Mouse (Mus musculus) bone marrow, adult 2 months (tissue): ENCODE results near the gene Myo16.

Source experiments
- CTCF ChIP-seq: fragments of 200-500 bp; IDR thresholded peaks from 2 replicates; pipeline ENCODE4 v1.5.1; 2011; ENCODE audit warnings: low read length, control low read depth; ENCODE audit not compliant: control insufficient read depth, insufficient read depth
- POLR2A ChIP-seq: fragments of 200-500 bp; IDR thresholded peaks from 2 replicates; pipeline ENCODE4 v1.6.1; 2011; ENCODE audit warnings: low read depth, mild to moderate bottlenecking, control low read depth, low read length, borderline replicate concordance; ENCODE audit not compliant: control insufficient read depth

GRCm38 (mm10) chr8:10168326-10168725 is 14.6 kb downstream of the Myo16 start:
- no peak for TF ChIP-seq CTCF
- no peak for TF ChIP-seq POLR2A
